Mouse (Mus musculus): ENCODE data around the gene Rab4a. TPM values are rescaled to one million over a fixed set of nuclear protein-coding genes. Genes with fewer than 3 reads are reported as not detected.

The Rab4a gene
- total RNA-seq, 4 experiments from 2014 or later: 24.3 to 40.6 (median 34.0) TPM

DNA sequence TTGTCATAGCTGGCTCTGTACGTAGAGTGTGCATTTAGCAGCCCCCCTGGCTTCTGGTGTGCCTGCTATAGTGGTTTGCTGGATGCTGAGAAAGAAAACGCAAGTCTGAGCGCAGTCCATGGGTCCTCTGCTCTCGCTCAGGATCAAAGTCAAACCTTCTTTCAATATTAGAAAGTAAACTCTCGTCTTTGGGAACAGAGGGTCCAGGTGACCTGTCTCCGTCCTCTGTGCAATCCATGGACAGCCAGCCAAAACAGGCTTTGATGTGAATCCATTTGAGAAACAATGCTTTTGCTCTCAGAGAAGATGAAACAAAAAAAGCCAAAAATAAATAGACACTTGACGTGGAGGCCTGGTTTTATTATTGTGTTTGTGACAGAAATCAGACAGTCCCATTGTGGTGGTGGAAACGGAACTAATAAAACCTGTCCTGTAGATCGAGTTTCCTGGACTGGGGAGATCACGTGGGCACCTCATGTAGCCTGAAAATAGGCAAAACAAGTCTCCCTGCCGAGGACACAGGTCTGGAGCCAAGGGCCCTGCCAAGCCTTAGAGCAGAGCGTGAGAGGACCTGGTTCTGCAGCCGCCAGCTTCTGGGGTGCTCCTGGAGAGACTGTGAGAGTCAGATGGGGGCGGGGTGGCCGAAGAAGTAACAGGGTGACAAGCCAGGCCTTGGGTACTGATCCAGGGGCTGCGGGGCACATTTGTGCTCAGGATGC, 7.5 kb downstream of the Rab4a start:
- no peak for DNase-seq

DNA sequence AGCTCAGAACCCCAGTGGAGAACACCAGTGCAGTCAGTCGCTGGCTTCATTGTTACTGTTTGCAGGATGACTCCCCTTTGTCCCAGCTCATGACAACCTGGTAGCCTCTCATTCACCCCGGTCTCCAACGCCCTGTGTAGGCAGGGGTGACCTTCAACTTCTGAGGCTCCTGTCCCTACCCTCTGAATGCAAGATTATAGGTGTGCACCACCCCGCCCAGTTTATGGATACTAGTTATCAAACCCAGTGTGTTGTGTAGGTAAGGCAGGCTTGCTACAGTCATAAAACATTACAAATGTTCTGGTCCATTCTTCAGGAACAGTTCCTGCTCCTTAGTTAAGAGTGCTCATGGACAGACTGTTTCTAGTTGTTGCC, 8.1 kb downstream of the Rab4a start:
- no peak for DNase-seq

GRCm38 (mm10) chr8:123815325-123815724, 9.5 kb downstream of the Rab4a start:
- DNase-seq: no peak

DNA sequence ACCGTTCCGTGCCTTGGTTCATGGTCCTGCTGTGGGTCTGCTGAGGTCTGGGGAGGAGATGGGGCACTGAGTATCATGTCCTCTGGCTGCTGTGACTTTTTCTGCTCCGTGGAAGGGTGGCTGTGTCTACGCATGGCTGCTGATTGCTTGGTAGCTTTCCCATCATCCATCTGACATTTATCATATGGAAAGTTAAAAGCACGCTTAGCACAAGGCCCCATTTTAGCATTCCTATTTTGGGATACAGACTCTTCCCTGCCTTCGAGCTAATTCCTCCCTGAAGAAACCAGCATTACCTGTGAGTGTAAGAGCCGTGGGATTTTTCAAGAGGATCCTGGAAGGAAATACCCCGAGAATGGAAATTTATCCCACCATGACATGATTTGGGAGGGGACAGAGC, 11.2 kb downstream of the Rab4a start:
- DNase-seq: no peak

- DNase-seq: no peak
These were observed 12.0 kb downstream of the Rab4a start for GRCm38 (mm10) chr8:123817747-123818146.

- DNase-seq: no peak
These were observed 14.2 kb downstream of the Rab4a start for GRCm38 (mm10) chr8:123819683-123820610.

DNA sequence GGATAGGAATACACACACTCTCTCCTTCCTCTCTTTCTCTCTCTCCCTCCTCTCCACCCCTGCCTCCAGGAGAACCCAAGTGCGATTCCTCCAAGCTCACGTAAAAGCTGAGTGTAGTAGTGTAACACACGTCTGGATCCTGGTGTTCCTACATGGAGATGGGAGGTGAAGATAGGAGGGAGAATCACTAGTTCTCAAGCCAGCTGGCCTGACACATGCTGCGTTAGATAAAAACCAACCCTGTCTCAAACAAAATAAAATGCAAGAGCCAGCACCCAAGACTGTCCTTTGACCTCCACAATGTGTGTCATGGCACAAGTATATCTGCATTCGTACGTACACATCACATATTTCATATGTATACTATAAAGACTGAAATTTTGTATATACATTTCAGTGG, 15.0 kb downstream of the Rab4a start:
- DNase-seq: no peak

DNA sequence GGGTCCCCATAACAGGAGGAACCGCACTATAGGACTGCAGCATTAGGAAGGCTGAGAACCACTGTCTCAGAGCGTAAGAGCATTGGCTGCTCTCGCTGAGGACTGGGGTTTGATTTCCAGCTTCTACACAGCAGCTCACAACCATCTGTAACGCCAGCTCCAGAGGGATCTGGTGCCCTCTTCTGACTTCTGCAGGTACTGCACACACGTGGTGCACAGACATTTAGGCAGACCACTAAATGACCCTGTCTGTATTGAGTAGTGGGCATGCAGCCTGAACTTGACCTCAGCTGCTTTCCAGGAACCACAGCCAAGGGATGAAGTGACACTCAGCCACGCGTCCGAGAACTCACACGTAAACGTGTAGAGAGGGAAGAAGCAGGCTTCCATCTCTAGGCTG, 17.3 kb downstream of the Rab4a start:
- DNase-seq: no peak

DNA sequence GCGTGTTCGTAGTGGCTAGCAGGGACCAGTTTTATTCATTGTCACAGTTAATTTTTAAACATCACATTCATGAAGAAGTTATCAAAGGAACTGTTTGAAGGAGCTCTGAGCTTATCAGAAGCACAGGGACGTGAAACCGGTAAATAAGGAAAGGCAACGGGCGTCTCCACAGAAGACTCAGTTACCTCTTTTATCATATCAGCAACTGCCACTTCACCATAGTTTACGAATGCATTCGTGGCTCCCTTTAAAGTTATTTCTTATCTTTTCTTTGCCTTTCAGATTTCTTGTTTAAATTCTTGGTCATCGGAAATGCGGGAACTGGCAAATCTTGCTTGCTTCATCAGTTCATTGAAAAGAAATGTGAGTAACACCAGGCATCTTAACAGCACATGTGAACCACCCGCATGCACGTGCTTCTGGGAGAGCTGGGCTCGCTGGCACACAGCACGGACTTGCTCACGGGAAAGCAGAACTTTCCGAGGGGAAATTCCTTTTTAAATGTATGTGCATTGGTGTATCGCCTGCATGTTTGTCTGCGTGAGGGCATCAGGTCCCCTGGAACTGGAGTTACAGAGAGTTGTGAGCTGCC, 17.8 kb downstream of the Rab4a start:
- DNase-seq: no peak

DNA sequence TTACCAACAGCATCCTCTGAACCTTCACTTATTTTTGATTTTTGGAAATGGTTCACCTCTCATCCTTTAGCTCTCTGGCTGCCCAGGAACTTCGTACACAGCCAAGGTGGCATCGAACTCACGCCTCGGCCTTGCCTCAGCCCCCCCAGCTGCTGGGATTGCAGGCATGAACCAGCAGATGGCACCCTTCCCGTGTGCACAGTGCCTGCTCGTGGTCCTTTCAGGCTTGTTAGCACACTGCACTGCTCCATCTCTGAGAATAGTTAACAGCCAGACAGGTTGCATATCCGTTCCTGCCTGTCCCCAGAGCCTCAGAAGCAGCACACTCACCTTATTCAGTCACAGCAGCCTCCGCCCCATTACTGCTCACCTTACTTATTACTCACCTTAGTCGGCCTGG, 20.2 kb downstream of the Rab4a start:
- DNase-seq: no peak

- DNase-seq: no peak
These were observed 21.0 kb downstream of the Rab4a start for GRCm38 (mm10) chr8:123826758-123827157.

DNA sequence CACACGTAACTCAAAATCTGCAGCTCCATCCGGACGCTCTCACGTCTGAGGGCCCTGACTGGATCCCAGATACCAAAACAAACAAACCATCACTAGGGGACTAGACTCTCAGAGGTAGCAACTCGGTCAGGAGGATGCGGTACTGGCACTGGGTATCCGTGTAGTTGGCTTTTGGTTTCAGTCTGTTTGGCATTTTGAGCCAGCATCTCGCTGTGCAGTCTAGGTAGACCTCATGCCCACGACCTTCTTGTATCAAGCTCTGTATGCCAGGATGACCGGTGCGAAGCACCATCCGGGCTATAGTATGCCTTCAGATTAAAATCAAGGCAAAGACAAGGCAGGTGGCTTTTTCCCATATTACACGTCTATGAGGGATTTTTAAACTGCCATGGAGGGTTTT, 21.7 kb downstream of the Rab4a start:
- DNase-seq: no peak

DNA sequence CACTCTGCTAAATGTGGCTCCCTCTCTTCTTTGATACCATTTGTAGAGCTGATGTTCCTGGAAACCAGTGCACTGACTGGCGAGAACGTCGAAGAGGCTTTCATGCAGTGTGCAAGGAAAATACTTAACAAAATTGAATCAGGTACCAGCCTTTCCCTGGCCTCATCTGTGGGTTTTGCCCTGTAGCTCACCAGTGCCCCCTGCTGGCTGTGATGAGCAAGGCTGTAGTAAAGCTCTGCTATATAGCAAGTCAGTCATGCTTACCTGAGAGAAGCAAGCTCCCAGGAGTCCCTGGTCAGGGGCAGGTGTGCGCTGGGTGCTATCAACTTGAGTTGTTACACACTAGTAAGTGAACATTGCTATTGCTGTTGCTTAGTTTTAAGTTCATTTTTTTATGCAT, 27.0 kb downstream of the Rab4a start:
- DNase-seq: peak; percentile 40

DNA sequence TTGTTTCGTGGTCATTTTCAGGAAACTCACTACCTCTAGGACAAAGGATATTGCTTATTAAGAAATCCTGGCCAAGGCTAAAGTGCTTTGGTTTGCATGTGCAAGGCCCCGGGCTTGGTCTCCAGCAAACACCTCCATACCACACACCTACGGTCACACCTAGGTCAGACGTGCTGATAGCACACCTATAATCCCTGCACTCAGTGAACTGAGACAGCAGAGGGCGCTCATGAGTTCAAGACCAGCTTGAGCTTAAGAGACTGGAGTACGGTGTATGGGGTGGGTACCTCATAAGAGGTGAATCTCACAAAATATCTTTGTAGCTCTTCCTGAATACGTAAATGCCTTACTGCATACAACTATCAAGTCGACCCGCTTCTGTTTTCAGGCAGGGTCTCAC, 29.7 kb downstream of the Rab4a start:
- DNase-seq: peak; percentile 14

DNA sequence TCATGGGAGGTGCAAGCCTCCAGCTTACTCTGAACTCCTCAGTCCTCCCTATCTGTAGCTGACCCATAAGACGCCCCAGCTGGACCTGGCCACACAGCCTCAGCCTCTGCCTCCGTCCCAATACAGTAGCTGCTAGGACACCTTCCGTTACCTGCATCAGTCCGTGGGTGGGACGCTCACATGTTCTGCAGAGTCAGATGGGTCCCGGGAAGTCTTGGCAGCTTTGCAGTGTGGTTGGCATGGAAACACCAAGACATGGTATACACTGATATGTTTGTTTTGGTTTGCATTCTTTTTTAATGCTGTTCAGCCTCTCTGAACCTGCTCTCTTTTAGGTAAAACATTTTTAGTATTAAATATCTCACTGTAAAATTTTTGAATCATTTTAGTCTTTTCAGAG, 30.6 kb downstream of the Rab4a start:
- DNase-seq: no peak

DNA sequence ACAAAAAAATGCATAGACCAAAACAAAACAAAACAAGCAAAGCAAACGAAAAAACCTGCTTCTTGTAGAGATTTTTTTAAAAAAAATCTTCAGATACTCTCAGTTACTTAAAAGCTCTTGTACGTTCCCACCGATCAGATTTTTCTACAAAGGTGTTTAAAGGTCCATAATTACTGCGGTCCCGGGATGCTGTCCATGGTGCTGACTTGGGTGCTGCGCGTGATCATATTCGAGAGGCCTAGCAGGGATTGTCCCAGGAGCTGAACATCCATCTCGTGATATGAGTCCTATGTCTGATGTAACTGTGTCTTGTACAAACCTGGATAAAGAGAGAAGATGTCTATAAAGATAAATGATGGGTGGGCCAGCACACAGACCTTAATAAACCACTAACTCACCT, 32.7 kb downstream of the Rab4a start:
- DNase-seq: no peak

DNA sequence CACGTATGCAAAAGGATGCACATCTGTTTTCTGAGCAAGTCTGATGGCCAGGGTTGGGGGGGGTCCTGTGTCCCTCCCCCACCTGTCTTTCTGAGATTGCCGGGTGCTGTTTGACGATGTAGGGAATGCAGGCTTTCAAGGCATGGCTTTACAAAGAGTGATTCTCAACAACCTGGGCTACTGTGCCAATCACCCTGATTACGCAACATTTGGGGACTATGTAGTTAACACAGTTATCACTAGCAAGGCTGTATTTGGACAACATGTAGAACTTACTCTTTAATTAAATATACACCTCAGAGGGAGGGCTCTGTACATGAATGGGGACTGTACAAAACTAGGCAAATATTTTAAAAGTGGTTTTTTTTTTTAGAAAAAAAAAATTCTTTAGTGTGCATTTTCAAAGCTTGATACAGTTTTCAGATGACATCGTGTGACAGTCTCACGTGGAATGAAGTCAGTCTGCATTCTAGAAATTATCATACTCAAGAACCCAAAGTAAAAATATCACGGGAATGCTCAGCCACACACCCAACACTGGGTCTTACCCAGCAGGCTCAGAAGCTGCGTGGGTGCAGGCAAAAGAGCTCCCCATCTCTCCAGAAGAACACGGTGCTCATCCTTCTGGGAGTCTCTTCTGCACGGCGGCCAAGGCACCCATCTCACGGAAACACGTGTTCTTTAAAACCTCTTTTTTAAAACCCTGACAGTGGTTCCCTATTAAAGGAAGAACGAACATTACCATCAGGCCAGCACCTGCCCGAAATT, 35.0 kb downstream of the Rab4a start:
- DNase-seq: no peak

- no peak for DNase-seq
These were observed 36.3 kb downstream of the Rab4a start for GRCm38 (mm10) chr8:123842086-123842485.

DNA sequence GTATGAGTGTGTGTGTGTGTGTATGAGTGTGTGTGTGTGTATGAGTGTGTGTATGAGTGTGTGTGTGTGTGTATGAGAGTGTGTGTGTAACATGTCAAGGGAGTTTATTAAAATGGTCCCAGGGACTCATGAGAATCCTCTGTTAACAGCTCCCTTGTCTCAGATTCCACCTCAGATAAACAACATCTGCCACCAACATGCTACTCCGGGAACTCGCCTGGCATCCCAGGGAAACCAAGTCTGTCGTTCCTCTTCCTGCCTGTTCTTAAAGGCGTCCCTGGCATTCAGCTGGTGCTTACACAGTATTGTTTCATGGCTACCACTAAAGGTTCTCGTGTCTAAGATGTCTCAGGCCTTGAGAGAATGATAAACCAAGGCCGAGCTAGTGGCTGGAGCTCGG, 38.6 kb downstream of the Rab4a start:
- no peak for DNase-seq

GRCm38 (mm10) chr8:123845114-123845513, 39.3 kb downstream of the Rab4a start:
- no peak for DNase-seq

DNA sequence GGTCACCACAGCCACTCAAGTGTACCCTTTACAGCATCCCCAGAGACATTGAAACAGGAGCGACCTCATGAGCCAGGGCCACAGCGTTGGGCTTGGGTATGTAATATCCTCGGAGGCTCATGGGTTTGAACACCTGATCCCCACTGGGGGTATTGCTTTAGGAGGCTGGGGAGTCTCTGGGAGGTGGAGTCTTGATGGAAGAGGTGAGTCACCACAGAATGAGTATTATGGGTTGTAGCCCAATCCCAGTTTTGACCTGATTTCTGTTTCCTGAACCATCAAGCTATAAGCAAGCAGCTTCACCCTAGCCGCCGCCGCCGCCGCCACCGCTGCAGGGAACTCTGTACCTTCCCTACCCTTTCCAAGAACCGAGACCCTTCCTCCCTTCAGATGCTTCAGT, 40.2 kb downstream of the Rab4a start:
- no peak for DNase-seq

GRCm38 (mm10) chr8:123846509-123846908, 40.7 kb downstream of the Rab4a start:
- DNase-seq: no peak

GRCm38 (mm10) chr8:123847546-123847945, 41.8 kb downstream of the Rab4a start:
- DNase-seq: no peak
